Mouse (Mus musculus): ENCODE measurements around the gene Rbm20.

GRCm38 (mm10) chr19:53859149-53859548 is 182.0 kb downstream of the Rbm20 start:
- TF ChIP-seq CTCF (IDR thresholded peaks at IDR 0.05; ENCODE audit: low read depth, low read length) (no peak), TAL1 (conservative IDR thresholded peaks at IDR 0.05; ENCODE audit: low read depth, low read length) (no peak), GATA2 (IDR thresholded peaks at IDR 0.05; ENCODE audit: borderline replicate concordance, low read depth, low read length) (no peak), GATA1 (IDR thresholded peaks at IDR 0.05; ENCODE audit: borderline replicate concordance, low read length) (no peak), POLR2AphosphoS5 (IDR thresholded peaks at IDR 0.05; ENCODE audit: insufficient replicate concordance, low read depth, low read length) (no peak)

Data from G1E (cell line).